Mouse (Mus musculus) testis, adult 2 months (tissue): ENCODE data around the gene Numa1. TPM values are rescaled to one million over a fixed set of nuclear protein-coding genes. Genes with fewer than 3 reads are reported as not detected.
"Not testable (repeated sequence)": the region's sequence is repeated elsewhere in the genome, so short reads cannot be mapped to it uniquely, and the experiment has no call there.

Source experiments
- H3K27ac ChIP-seq: fragments of 200-500 bp; 2 replicates; pipeline ENCODE4 v1.5.1; 2012; ENCODE audit warnings: low read depth, low read length; ENCODE audit not compliant: control insufficient read depth, insufficient read depth
- H3K27me3 ChIP-seq: fragments of 200-500 bp; 2 replicates; pipeline ENCODE4 v1.6.1; 2012; ENCODE audit warnings: mild to moderate bottlenecking, low read length, moderate library complexity; ENCODE audit not compliant: control insufficient read depth, insufficient read depth
- H3K36me3 ChIP-seq: fragments of 200-500 bp; 2 replicates; pipeline ENCODE4 v1.6.1; 2012; ENCODE audit warnings: mild to moderate bottlenecking, low read length; ENCODE audit not compliant: control insufficient read depth, insufficient read depth
- H3K4me1 ChIP-seq: fragments of 200-500 bp; 2 replicates; pipeline ENCODE4 v1.6.1; 2012; ENCODE audit warnings: low read length; ENCODE audit not compliant: control insufficient read depth, insufficient read depth
- H3K4me3 ChIP-seq: fragments of 200-500 bp; 2 replicates; pipeline ENCODE4 v1.5.1; 2012; ENCODE audit warnings: low read depth, mild to moderate bottlenecking, low read length, moderate library complexity, mixed read lengths; ENCODE audit not compliant: control insufficient read depth
- CTCF ChIP-seq: fragments of 200-500 bp; IDR thresholded peaks from 2 replicates; pipeline ENCODE4 v1.5.1; 2012; ENCODE audit warnings: low read depth, mild to moderate bottlenecking, inconsistent platforms, low read length, moderate library complexity; ENCODE audit not compliant: control insufficient read depth, insufficient read depth, insufficient replicate concordance
- POLR2A ChIP-seq: fragments of 200-500 bp; IDR thresholded peaks from 2 replicates; pipeline ENCODE4 v1.6.1; 2012; ENCODE audit warnings: low read depth, mild to moderate bottlenecking, inconsistent platforms, low read length, moderate library complexity; ENCODE audit not compliant: control insufficient read depth
- polyA plus RNA-seq: library from polyadenylated mRNA; depleted of rRNA; stranded (reverse); fragments of >200 nt; gene quantifications from 2 replicates; pipeline ENCODE4 v1.2.3, GENCODE M21; 2012

The Numa1 gene
- polyA plus RNA-seq, 1 experiment: 21.9 TPM

DNA sequence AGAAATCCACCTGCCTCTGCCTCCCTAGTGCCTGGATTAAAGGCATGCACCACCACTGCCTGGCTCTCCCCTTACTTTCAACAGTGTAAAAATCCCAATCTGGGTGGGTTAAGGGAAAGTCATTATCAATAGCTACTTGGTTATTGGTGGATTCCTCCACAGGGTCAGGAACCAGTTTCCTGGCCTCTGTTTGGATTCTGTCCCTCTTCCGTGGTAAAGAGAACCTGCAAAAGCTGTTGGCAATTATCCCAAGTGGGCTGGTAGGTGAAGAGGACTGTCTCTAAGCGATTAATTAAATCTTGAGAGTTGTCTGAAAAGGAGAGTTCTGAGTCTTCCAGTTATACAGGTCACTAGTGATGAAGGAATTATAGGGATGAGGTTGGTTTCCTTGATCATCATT lies 4.4 kb downstream of the Numa1 start:
- Histone ChIP-seq H3K4me3 (no peak overlapping the region), H3K27ac (no peak overlapping the region), H3K4me1 (no peaks in the 10 kb centered on the region), H3K27me3 (no peaks in the 10 kb centered on the region), H3K36me3 (no peaks in the 10 kb centered on the region)
- TF ChIP-seq POLR2A (no peak), CTCF (no peak)

- H3K36me3 ChIP-seq: no peaks in the 10 kb centered on the region
- no peak for TF ChIP-seq CTCF
- no peak for TF ChIP-seq POLR2A
- H3K27me3 ChIP-seq: no peaks in the 10 kb centered on the region
- H3K4me1 ChIP-seq: no peaks in the 10 kb centered on the region
- no peak overlapping the region for H3K4me3 ChIP-seq
- H3K27ac ChIP-seq: no peak overlapping the region
Measured at GRCm38 (mm10) chr7:101939758-101940157, 5.8 kb downstream of the Numa1 start.

- not testable (repeated sequence) for H3K4me1 ChIP-seq, H3K27me3 ChIP-seq, H3K27ac ChIP-seq, H3K36me3 ChIP-seq, H3K4me3 ChIP-seq
Measured at GRCm38 (mm10) chr7:101949008-101949407, 15.1 kb downstream of the Numa1 start.

- no peak overlapping the region; the same call in 1 of the 2 replicates for H3K27ac ChIP-seq
- no peaks in the 10 kb centered on the region for H3K27me3 ChIP-seq
Measured at GRCm38 (mm10) chr7:101951648-101952047, 17.7 kb downstream of the Numa1 start.

GRCm38 (mm10) chr7:101952098-101952497 lies 18.2 kb downstream of the Numa1 start:
- peak overlapping the region; percentile 44; the same call in 1 of the 2 replicates for H3K27ac ChIP-seq
- no peaks in the 10 kb centered on the region for H3K36me3 ChIP-seq
- no peak overlapping the region for H3K4me3 ChIP-seq
- H3K4me1 ChIP-seq: peaks cover 3% of the 10 kb centered on the region; the same call in 1 of the 2 replicates
- TF ChIP-seq POLR2A: no peak
- TF ChIP-seq CTCF: no peak
- no peaks in the 10 kb centered on the region for H3K27me3 ChIP-seq

More at GRCm38 (mm10) chr7:101951648-101952047, 17.7 kb downstream of the Numa1 start:
- no peak overlapping the region for H3K4me3 ChIP-seq
- no peaks in the 10 kb centered on the region for H3K36me3 ChIP-seq
- TF ChIP-seq POLR2A (no peak), CTCF (no peak)
- H3K4me1 ChIP-seq: peaks cover 3% of the 10 kb centered on the region; the same call in 1 of the 2 replicates

- TF ChIP-seq POLR2A: no peak
- no peak for TF ChIP-seq CTCF
- Histone ChIP-seq H3K4me3 (no peak overlapping the region), H3K27ac (no peak overlapping the region), H3K27me3 (no peaks in the 10 kb centered on the region), H3K4me1 (peaks cover 3% of the 10 kb centered on the region; the same call in 1 of the 2 replicates), H3K36me3 (no peaks in the 10 kb centered on the region)
Measured at GRCm38 (mm10) chr7:101954163-101954562, 20.3 kb downstream of the Numa1 start.

- Histone ChIP-seq H3K4me3 (no peak overlapping the region), H3K36me3 (no peaks in the 10 kb centered on the region), H3K27me3 (no peaks in the 10 kb centered on the region), H3K4me1 (peaks cover 3% of the 10 kb centered on the region; the same call in 1 of the 2 replicates), H3K27ac (no peak overlapping the region)
- TF ChIP-seq POLR2A (no peak), CTCF (no peak)
Measured at GRCm38 (mm10) chr7:101955276-101955675, 21.4 kb downstream of the Numa1 start.

DNA sequence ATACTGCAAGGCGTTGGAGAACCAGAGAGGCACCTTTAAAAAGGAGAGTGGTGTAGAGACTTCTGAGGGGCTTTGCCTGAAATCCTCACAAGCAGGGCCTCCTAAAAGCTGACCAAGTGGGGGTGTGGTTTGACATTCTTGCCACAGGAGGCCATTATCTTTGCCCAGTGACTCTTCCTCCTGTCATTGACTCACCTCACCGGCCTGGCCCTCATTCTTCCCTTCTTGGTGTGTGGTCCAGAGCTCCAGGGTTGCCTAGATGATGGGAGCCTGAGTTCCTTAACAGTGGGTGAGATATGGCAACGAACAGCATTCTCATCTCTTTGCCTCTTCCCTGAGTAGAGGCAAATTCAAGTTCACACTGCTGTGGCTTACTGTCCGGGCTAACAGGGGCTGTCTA lies 22.0 kb downstream of the Numa1 start:
- Histone ChIP-seq H3K27me3 (no peaks in the 10 kb centered on the region), H3K4me3 (no peak overlapping the region), H3K27ac (no peak overlapping the region), H3K36me3 (no peaks in the 10 kb centered on the region), H3K4me1 (peaks cover 3% of the 10 kb centered on the region; the same call in 1 of the 2 replicates)
- TF ChIP-seq POLR2A (no peak), CTCF (no peak)
